In genomic region chr10:128933976-128934721, GRCm38 (mm10) we compare ENCODE assay signal across 8 mouse cellular contexts. TPM values are rescaled to one million over a fixed set of nuclear protein-coding genes. Genes with fewer than 3 reads are reported as not detected.
A peak's percentile ranks its signal among the peaks of the same experiment; 100 is the strongest.
DNase-seq lines count a peak whose midpoint lies in the region; ATAC-seq and TF ChIP-seq lines count a peak whose summit lies in the region.

No protein-coding gene starts in this region.

- intact Hi-C loops in left cerebral cortex, postnatal 4 days (cut with DNase I), result no loop called here

- H3K27ac ChIP-seq in neural tube, embryonic 11.5 days (ENCODE audit: low read depth, low read length), result no peak overlapping the region
- H3K27ac ChIP-seq in embryonic fibroblast, embryonic 13.5 days (ENCODE audit: insufficient read depth, low read length), result no peak overlapping the region
- H3K27ac ChIP-seq in limb, embryonic 11.5 days (replicated peaks; ENCODE audit: low read depth, low read length), result no peak overlapping the region
- no peak overlapping the region for H3K27ac ChIP-seq in stomach, embryonic 14.5 days (ENCODE audit: low read length)

- no peaks in the 10 kb centered on the region for H3K9me3 ChIP-seq in neural tube, embryonic 11.5 days (ENCODE audit: control insufficient read depth, low read length)
- H3K9me3 ChIP-seq in limb, embryonic 11.5 days (ENCODE audit: control insufficient read depth, low read length), result no peaks in the 10 kb centered on the region
- H3K9me3 ChIP-seq in stomach, embryonic 14.5 days (ENCODE audit: control insufficient read depth, low read depth, low read length), result no peaks in the 10 kb centered on the region

- 0 out of 2 replicates have a peak overlapping the region, but pooled peaks have one; percentile 23 for H3K9ac ChIP-seq in neural tube, embryonic 11.5 days (ENCODE audit: low read length)
- no peak overlapping the region for H3K9ac ChIP-seq in limb, embryonic 11.5 days (ENCODE audit: low read length)
- no peak overlapping the region for H3K9ac ChIP-seq in stomach, embryonic 14.5 days (replicated peaks; ENCODE audit: low read depth, low read length)

- no peaks in the 10 kb centered on the region for H3K4me1 ChIP-seq in neural tube, embryonic 11.5 days (ENCODE audit: control insufficient read depth, insufficient read depth, low read length)
- 0 out of 2 replicates have a peak, but pooled peaks cover 10% of the 10 kb centered on the region for H3K4me1 ChIP-seq in embryonic fibroblast, embryonic 13.5 days (ENCODE audit: control insufficient read depth, insufficient read depth, low read length)
- peaks cover 4% of the 10 kb centered on the region; the same call in 1 of the 2 replicates for H3K4me1 ChIP-seq in limb, embryonic 11.5 days (ENCODE audit: control insufficient read depth, insufficient read depth, low read length)
- no peaks in the 10 kb centered on the region for H3K4me1 ChIP-seq in stomach, embryonic 14.5 days (ENCODE audit: control insufficient read depth, insufficient read depth, low read length)

- H3K4me2 ChIP-seq in neural tube, embryonic 11.5 days (ENCODE audit: low read depth), result peak overlapping the region; percentile 72
- peak overlapping the region; percentile 78 for H3K4me2 ChIP-seq in limb, embryonic 11.5 days (ENCODE audit: low read depth, severe bottlenecking)
- H3K4me2 ChIP-seq in stomach, embryonic 14.5 days (replicated peaks; ENCODE audit: low read depth, low read length), result peak overlapping the region; percentile 75

- ATAC-seq in neural tube, embryonic 11.5 days (ENCODE audit: insufficient read depth, low FRiP score, low TSS enrichment), result peak; percentile 31
- ATAC-seq in limb, embryonic 11.5 days (ENCODE audit: insufficient number of reproducible peaks, low FRiP score, low TSS enrichment, low read depth), result peak; percentile 11; the same call in 1 of the 2 replicates
- no peak; the same call in 1 of the 2 replicates for ATAC-seq in stomach, embryonic 14.5 days (ENCODE audit: insufficient number of reproducible peaks, insufficient read depth, low FRiP score, low read depth)

- 2% methylated on average over 21 of the region's 21 CpGs for WGBS in neural tube, embryonic 11.5 days
- 2% methylated on average over 21 of the region's 21 CpGs for WGBS in limb, embryonic 11.5 days
- WGBS in stomach, embryonic 14.5 days, result 3% methylated on average over 21 of the region's 21 CpGs

- TF ChIP-seq POLR2A in embryonic fibroblast, embryonic 13.5 days (IDR thresholded peaks at IDR 0.05; ENCODE audit: low read depth, low read length), result no peak

- H3K27me3 ChIP-seq in neural tube, embryonic 11.5 days (ENCODE audit: control insufficient read depth, insufficient read depth, low read length), result peaks cover 34% of the 10 kb centered on the region
- H3K27me3 ChIP-seq in limb, embryonic 11.5 days (ENCODE audit: control insufficient read depth, insufficient read depth, low read length), result peaks cover 45% of the 10 kb centered on the region
- peaks cover 24% of the 10 kb centered on the region for H3K27me3 ChIP-seq in stomach, embryonic 14.5 days (ENCODE audit: control insufficient read depth, insufficient read depth, low read length)

- no peaks in the 10 kb centered on the region for H3K36me3 ChIP-seq in neural tube, embryonic 11.5 days (ENCODE audit: control insufficient read depth, insufficient read depth, low read length)
- no peaks in the 10 kb centered on the region for H3K36me3 ChIP-seq in limb, embryonic 11.5 days (ENCODE audit: control insufficient read depth, insufficient read depth, low read length)
- H3K36me3 ChIP-seq in stomach, embryonic 14.5 days (ENCODE audit: control insufficient read depth, insufficient read depth, low read length), result no peaks in the 10 kb centered on the region

- no peak for TF ChIP-seq CTCF in embryonic fibroblast, embryonic 13.5 days (IDR thresholded peaks at IDR 0.05; ENCODE audit: borderline replicate concordance, insufficient read depth, low read length)

- H3K4me3 ChIP-seq in neural tube, embryonic 11.5 days (ENCODE audit: low read depth, low read length), result peak overlapping the region; percentile 35
- H3K4me3 ChIP-seq in embryonic fibroblast, embryonic 13.5 days (ENCODE audit: insufficient read depth, low read length), result peak overlapping the region; percentile 77
- peak overlapping the region; percentile 39 for H3K4me3 ChIP-seq in limb, embryonic 11.5 days (ENCODE audit: low read depth, low read length)
- H3K4me3 ChIP-seq in stomach, embryonic 14.5 days (ENCODE audit: low read depth, low read length), result peak overlapping the region; percentile 31

- DNase-seq in neural tube, embryonic 11.5 days (ENCODE audit: low spot score), result no peak
- no peak for DNase-seq in neural tube, embryonic 10.5 days (ENCODE audit: extremely low spot score, low spot score)
- DNase-seq in limb, embryonic 11.5 days (ENCODE audit: low spot score), result no peak
- no peak for DNase-seq in left cerebral cortex, postnatal 4 days
- no peak for DNase-seq in ovary, postnatal 10 days (ENCODE audit: low spot score)
- no peak for DNase-seq in gastrocnemius, postnatal 10 days

RNA-seq across cellular contexts. Expression of gene Itga7, which starts 0.5 kb away (rescaled TPM):
- 4.2 and 4.5 TPM in 2 replicates for polyA plus RNA-seq in neural tube, embryonic 11.5 days (2014; fragmentation: Nextera tagmentation; extraction: Ambion mirVana)
- 16.9 and 22.1 TPM in 2 replicates for polyA plus RNA-seq in embryonic fibroblast, embryonic 13.5 days (2011; ENCODE audit: insufficient read length, low read depth, missing spikeins)
- polyA plus RNA-seq in limb, embryonic 11.5 days (2014; fragmentation: Nextera tagmentation; extraction: Ambion mirVana), result 0.10 and 0.12 TPM in 2 replicates
- polyA plus RNA-seq in stomach, embryonic 14.5 days (2014; fragmentation: Nextera tagmentation; extraction: Ambion mirVana), result 2.6 and 4.4 TPM in 2 replicates
- total RNA-seq in left cerebral cortex, postnatal 4 days (2021), result 1 to 10 TPM; 8.9 to 9.1 TPM
- 100 to 1,000 TPM; 125 to 127 TPM for total RNA-seq in gastrocnemius, postnatal 10 days (2021)

RNA-seq across cellular contexts. Expression of gene Bloc1s1, which starts 10.3 kb away (rescaled TPM):
- 215 and 227 TPM in 2 replicates for polyA plus RNA-seq in neural tube, embryonic 11.5 days (2014; fragmentation: Nextera tagmentation; extraction: Ambion mirVana)
- 80.5 and 91.4 TPM in 2 replicates for polyA plus RNA-seq in embryonic fibroblast, embryonic 13.5 days (2011; ENCODE audit: insufficient read length, low read depth, missing spikeins)
- 203 and 211 TPM in 2 replicates for polyA plus RNA-seq in limb, embryonic 11.5 days (2014; fragmentation: Nextera tagmentation; extraction: Ambion mirVana)
- 222 and 236 TPM in 2 replicates for polyA plus RNA-seq in stomach, embryonic 14.5 days (2014; fragmentation: Nextera tagmentation; extraction: Ambion mirVana)
- 10 to 100 TPM; 90.7 to 91.9 TPM for total RNA-seq in left cerebral cortex, postnatal 4 days (2021)
- 100 to 1,000 TPM; 201 to 210 TPM for total RNA-seq in gastrocnemius, postnatal 10 days (2021)

RNA-seq across cellular contexts. Expression of gene Rdh5, which starts 11.5 kb away (rescaled TPM):
- 10.7 and 11.2 TPM in 2 replicates for polyA plus RNA-seq in neural tube, embryonic 11.5 days (2014; fragmentation: Nextera tagmentation; extraction: Ambion mirVana)
- polyA plus RNA-seq in embryonic fibroblast, embryonic 13.5 days (2011; ENCODE audit: insufficient read length, low read depth, missing spikeins), result 5.5 and 7.7 TPM in 2 replicates
- polyA plus RNA-seq in limb, embryonic 11.5 days (2014; fragmentation: Nextera tagmentation; extraction: Ambion mirVana), result 7.7 and 7.8 TPM in 2 replicates
- 14.9 and 17.1 TPM in 2 replicates for polyA plus RNA-seq in stomach, embryonic 14.5 days (2014; fragmentation: Nextera tagmentation; extraction: Ambion mirVana)
- total RNA-seq in left cerebral cortex, postnatal 4 days (2021), result 1 to 10 TPM; 5.4 to 6.1 TPM
- total RNA-seq in gastrocnemius, postnatal 10 days (2021), result 10 to 100 TPM in 1 of 2 experiments, 1 to 10 TPM in 1; 8.2 to 12.5 TPM

RNA-seq across cellular contexts. Expression of gene Mettl7b, which starts 26.6 kb away (rescaled TPM):
- not detected in 2 replicates for polyA plus RNA-seq in neural tube, embryonic 11.5 days (2014; fragmentation: Nextera tagmentation; extraction: Ambion mirVana)
- not detected in 2 replicates for polyA plus RNA-seq in embryonic fibroblast, embryonic 13.5 days (2011; ENCODE audit: insufficient read length, low read depth, missing spikeins)
- not detected in 2 replicates for polyA plus RNA-seq in limb, embryonic 11.5 days (2014; fragmentation: Nextera tagmentation; extraction: Ambion mirVana)
- polyA plus RNA-seq in stomach, embryonic 14.5 days (2014; fragmentation: Nextera tagmentation; extraction: Ambion mirVana), result 0.35 TPM in 1 of 2 replicates, not detected in the other
- not detected for total RNA-seq in left cerebral cortex, postnatal 4 days (2021)
- total RNA-seq in gastrocnemius, postnatal 10 days (2021), result under 1 TPM in 1 of 2 experiments, not detected in 1; 0.19 TPM

RNA-seq across cellular contexts. Expression of gene Cd63, which starts 33.4 kb away (rescaled TPM):
- 192 and 208 TPM in 2 replicates for polyA plus RNA-seq in neural tube, embryonic 11.5 days (2014; fragmentation: Nextera tagmentation; extraction: Ambion mirVana)
- 686 and 779 TPM in 2 replicates for polyA plus RNA-seq in embryonic fibroblast, embryonic 13.5 days (2011; ENCODE audit: insufficient read length, low read depth, missing spikeins)
- 425 and 427 TPM in 2 replicates for polyA plus RNA-seq in limb, embryonic 11.5 days (2014; fragmentation: Nextera tagmentation; extraction: Ambion mirVana)
- 663 and 664 TPM in 2 replicates for polyA plus RNA-seq in stomach, embryonic 14.5 days (2014; fragmentation: Nextera tagmentation; extraction: Ambion mirVana)
- total RNA-seq in left cerebral cortex, postnatal 4 days (2021), result 10 to 100 TPM; 52.7 to 64.3 TPM
- 100 to 1,000 TPM; 198 to 258 TPM for total RNA-seq in gastrocnemius, postnatal 10 days (2021)
